Mouse (Mus musculus): ENCODE data around the gene Cd207. TPM values are rescaled to one million over a fixed set of nuclear protein-coding genes. Genes with fewer than 3 reads are reported as not detected.

Cd207 gene
- 0.12 TPM for polyA plus RNA-seq (2017; shearing (Covaris generic))

GRCm38 (mm10) chr6:83677757-83678156 is at the start of gene Cd207:
Gene Cd207 (minus strand): TSS chr6:83677857.

GRCm38 (mm10) chr6:83711067-83711675 is 33.5 kb upstream of the Cd207 start, which contains the start of gene Vax2:
Gene Vax2 (plus strand): TSS chr6:83711264.

GRCm38 (mm10) chr6:83656087-83656486 is 21.6 kb downstream of the Cd207 start, which contains the start of gene Clec4f:
Gene Clec4f (minus strand): TSS chr6:83656187.

Other genes starting within 250 kb of the Cd207 start
- gene Tet3, start 218.8 kb downstream of the Cd207 start, polyA plus RNA-seq (2017; shearing (Covaris generic)): 66.2 TPM
- gene Dguok, start 170.9 kb downstream of the Cd207 start, polyA plus RNA-seq (2017; shearing (Covaris generic)): 130 TPM
- gene Actg2, start 141.6 kb downstream of the Cd207 start, polyA plus RNA-seq (2017; shearing (Covaris generic)): 11.8 TPM
- gene Stambp, start 105.1 kb downstream of the Cd207 start, polyA plus RNA-seq (2017; shearing (Covaris generic)): 32.3 TPM
- not detected for gene Clec4f, start 21.7 kb downstream of the Cd207 start, polyA plus RNA-seq (2017; shearing (Covaris generic))
- gene Vax2, start 33.4 kb upstream of the Cd207 start, polyA plus RNA-seq (2017; shearing (Covaris generic)): 0.53 TPM
- gene Atp6v1b1, start 65.1 kb upstream of the Cd207 start, polyA plus RNA-seq (2017; shearing (Covaris generic)): not detected
- 0.10 TPM for gene Ankrd53, start 84.8 kb upstream of the Cd207 start, polyA plus RNA-seq (2017; shearing (Covaris generic))
- 106 TPM for gene Tex261, start 98.0 kb upstream of the Cd207 start, polyA plus RNA-seq (2017; shearing (Covaris generic))
- gene Nagk, start 117.1 kb upstream of the Cd207 start, polyA plus RNA-seq (2017; shearing (Covaris generic)): 28.9 TPM
- 28.5 TPM for gene Paip2b, start 153.9 kb upstream of the Cd207 start, polyA plus RNA-seq (2017; shearing (Covaris generic))
- gene Zfp638, start 189.3 kb upstream of the Cd207 start, polyA plus RNA-seq (2017; shearing (Covaris generic)): 125 TPM

Data from CD4-positive, CD25-positive, alpha-beta regulatory T cell (primary cell).